Mouse (Mus musculus) limb, embryonic 11.5 days (tissue): Measurements from ENCODE around the gene Ctu2. TPM values are rescaled to one million over a fixed set of nuclear protein-coding genes. Genes with fewer than 3 reads are reported as not detected.
A peak's percentile ranks its signal among the peaks of the same experiment; 100 is the strongest.

Experiments used
- ATAC-seq: fragments of 200-750 bp; cut with Nextera tagmentation; 2 replicates; pipeline ENCODE4 v1.8.0; 2017; ENCODE audit warnings: low read depth; ENCODE audit not compliant: insufficient number of reproducible peaks, low FRiP score, low TSS enrichment
- DNase-seq: peaks from one replicate; pipeline ENCODE4 v3.0.0-alpha.2; 2015; ENCODE audit warnings: low spot score
- H3K27ac ChIP-seq: fragments of 300-500 bp; sonication (generic); replicated peaks from 2 replicates; pipeline ENCODE4 v1.5.1; 2014; ENCODE audit warnings: low read depth, mild to moderate bottlenecking, low read length
- H3K27me3 ChIP-seq: fragments of 300-500 bp; sonication (generic); 2 replicates; pipeline ENCODE4 v1.6.1; 2014; ENCODE audit warnings: mild to moderate bottlenecking, low read length, mixed read lengths; ENCODE audit not compliant: control insufficient read depth, insufficient read depth
- H3K36me3 ChIP-seq: fragments of 300-500 bp; sonication (generic); 2 replicates; pipeline ENCODE4 v1.6.1; 2014; ENCODE audit warnings: mild to moderate bottlenecking, low read length, moderate library complexity, mixed read lengths; ENCODE audit not compliant: control insufficient read depth, insufficient read depth
- H3K4me1 ChIP-seq: fragments of 300-500 bp; sonication (generic); 2 replicates; pipeline ENCODE4 v1.6.1; 2014; ENCODE audit warnings: low read length, mixed read lengths; ENCODE audit not compliant: control insufficient read depth, insufficient read depth
- H3K4me2 ChIP-seq: fragments of 300-500 bp; sonication (generic); 2 replicates; pipeline ENCODE4 v1.6.1; 2014; ENCODE audit warnings: low read depth, mild to moderate bottlenecking, moderate library complexity; ENCODE audit not compliant: severe bottlenecking
- H3K4me3 ChIP-seq: fragments of 300-500 bp; sonication (generic); 2 replicates; pipeline ENCODE4 v1.5.1; 2014; ENCODE audit warnings: low read depth, low read length
- H3K9ac ChIP-seq: fragments of 300-500 bp; sonication (generic); 2 replicates; pipeline ENCODE4 v1.6.1; 2014; ENCODE audit warnings: mild to moderate bottlenecking, low read length
- H3K9me3 ChIP-seq: fragments of 300-500 bp; sonication (generic); 2 replicates; pipeline ENCODE4 v1.6.1; 2016; ENCODE audit warnings: low read length; ENCODE audit not compliant: control insufficient read depth
- WGBS: fragments of 180-500 bp; shearing (Covaris S2); extraction: QIAGEN DNeasy Blood & Tissue Kit; methylation state at CpG from one replicate; pipeline ENCODE4 v1.1.7; 2014; 5-methylcytosine and 5-hydroxymethylcytosine counted together
- polyA plus RNA-seq: library from polyadenylated mRNA; unstranded; fragments of >200 nt; fragmentation: Nextera tagmentation; extraction: Ambion mirVana; gene quantifications from 2 replicates; pipeline ENCODE4 v1.2.1, GENCODE M21; 2014

The Ctu2 gene
- polyA plus RNA-seq, 1 experiment from 2014 or later = 81.3 TPM

DNA sequence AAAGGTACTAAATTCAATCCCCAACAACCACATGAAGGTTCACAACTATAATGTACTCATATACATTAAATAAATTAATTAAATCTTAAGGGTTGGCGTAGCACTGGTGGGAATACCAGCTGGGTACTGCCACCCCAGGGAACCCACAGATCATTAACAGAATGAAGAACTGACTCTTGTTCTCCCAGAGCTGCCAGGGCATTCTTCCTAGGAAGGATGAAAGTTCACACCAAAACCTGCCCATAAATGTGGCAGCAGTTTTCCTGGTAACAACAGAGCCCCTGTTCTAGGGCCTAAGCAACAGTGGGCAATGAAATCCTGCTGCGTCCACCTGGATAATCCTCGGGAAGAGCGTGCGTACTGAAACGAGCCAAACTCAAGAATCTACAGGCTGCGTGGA, 33.6 kb upstream of the Ctu2 start:
- H3K9me3 ChIP-seq = no peaks in the 10 kb centered on the region
- WGBS = 20% methylated on average over 7 of the region's 7 CpGs

GRCm38 (mm10) chr8:122442781-122443180, 33.2 kb upstream of the Ctu2 start:
- Histone ChIP-seq H3K36me3 (peaks cover 4% of the 10 kb centered on the region), H3K4me1 (peaks cover 5% of the 10 kb centered on the region; the same call in 1 of the 2 replicates), H3K4me2 (peak overlapping the region; percentile 68), H3K27me3 (0 out of 2 replicates have a peak, but pooled peaks cover 2% of the 10 kb centered on the region), H3K4me3 (peak overlapping the region; percentile 50), H3K9me3 (no peaks in the 10 kb centered on the region), H3K9ac (peak overlapping the region; percentile 32), H3K27ac (peak overlapping the region; percentile 23; the same call in 1 of the 2 replicates)
- no peak for ATAC-seq
- no peak for DNase-seq
- WGBS = 0% methylated on average over 12 of the region's 12 CpGs

More for the DNA sequence above, 33.6 kb upstream of the Ctu2 start:
- ATAC-seq (no peak), DNase-seq (no peak)
- Histone ChIP-seq H3K4me3 (peak overlapping the region; percentile 50), H3K27ac (no peak overlapping the region), H3K4me1 (peaks cover 5% of the 10 kb centered on the region; the same call in 1 of the 2 replicates), H3K9ac (peak overlapping the region; percentile 32), H3K27me3 (0 out of 2 replicates have a peak, but pooled peaks cover 2% of the 10 kb centered on the region), H3K4me2 (peak overlapping the region; percentile 68), H3K36me3 (peaks cover 4% of the 10 kb centered on the region)

GRCm38 (mm10) chr8:122443262-122444006, 32.5 kb upstream of the Ctu2 start, which contains the start of gene Mvd:
Gene Mvd, minus strand, starts transcription at chr8:122443422.
- Histone ChIP-seq H3K4me2 (peak within 1 kb of the TSS; percentile 68), H3K9ac (peak within 1 kb of the TSS; percentile 83), H3K27me3 (0 out of 2 replicates have a peak, but pooled peaks cover 2% of the 10 kb centered on the region), H3K9me3 (no peaks in the 10 kb centered on the region), H3K36me3 (peaks cover 1% of the 10 kb centered on the region), H3K4me3 (peak within 1 kb of the TSS; percentile 50), H3K4me1 (peaks cover 3% of the 10 kb centered on the region; the same call in 1 of the 2 replicates), H3K27ac (peak within 1 kb of the TSS; percentile 82)
- WGBS = under 1% methylated on average over 47 of the region's 47 CpGs
- peak; percentile 98 for ATAC-seq
- peak; percentile 99 for DNase-seq

GRCm38 (mm10) chr8:122444058-122444748, 31.7 kb upstream of the Ctu2 start:
- 39% methylated on average over 19 of the region's 19 CpGs for WGBS
- ATAC-seq = no peak
- peak overlapping the region; percentile 50 for H3K4me3 ChIP-seq

GRCm38 (mm10) chr8:122445203-122445602, 30.7 kb upstream of the Ctu2 start:
- ATAC-seq = no peak
- 68% methylated on average over 3 of the region's 3 CpGs for WGBS
- DNase-seq = no peak
- H3K9me3 ChIP-seq = no peaks in the 10 kb centered on the region
- peaks cover 3% of the 10 kb centered on the region; the same call in 1 of the 2 replicates for H3K4me1 ChIP-seq
- no peak overlapping the region for H3K27ac ChIP-seq
- H3K4me3 ChIP-seq = no peak overlapping the region
- no peak overlapping the region for H3K9ac ChIP-seq
- H3K4me2 ChIP-seq = no peak overlapping the region
- H3K27me3 ChIP-seq = 0 out of 2 replicates have a peak, but pooled peaks cover 2% of the 10 kb centered on the region
- no peaks in the 10 kb centered on the region for H3K36me3 ChIP-seq

More at GRCm38 (mm10) chr8:122444058-122444748, 31.7 kb upstream of the Ctu2 start:
- Histone ChIP-seq H3K4me2 (peak overlapping the region; percentile 68), H3K36me3 (no peaks in the 10 kb centered on the region), H3K9me3 (no peaks in the 10 kb centered on the region), H3K27me3 (0 out of 2 replicates have a peak, but pooled peaks cover 2% of the 10 kb centered on the region), H3K4me1 (peaks cover 3% of the 10 kb centered on the region; the same call in 1 of the 2 replicates), H3K27ac (peak overlapping the region; percentile 82), H3K9ac (peak overlapping the region; percentile 83)
- DNase-seq = peak; percentile 62

- no peak overlapping the region for H3K4me2 ChIP-seq
- H3K27me3 ChIP-seq = no peaks in the 10 kb centered on the region
- ATAC-seq (no peak), DNase-seq (no peak)
- H3K27ac ChIP-seq = no peak overlapping the region
- H3K4me3 ChIP-seq = no peak overlapping the region
- 74% methylated on average over 7 of the region's 7 CpGs for WGBS
- no peak overlapping the region for H3K9ac ChIP-seq
- no peaks in the 10 kb centered on the region for H3K36me3 ChIP-seq
- H3K9me3 ChIP-seq = no peaks in the 10 kb centered on the region
- no peaks in the 10 kb centered on the region for H3K4me1 ChIP-seq
Observed at GRCm38 (mm10) chr8:122451161-122451703, 24.7 kb upstream of the Ctu2 start.

- Histone ChIP-seq H3K9me3 (no peaks in the 10 kb centered on the region), H3K4me1 (no peaks in the 10 kb centered on the region), H3K27ac (no peak overlapping the region), H3K9ac (no peak overlapping the region), H3K36me3 (no peaks in the 10 kb centered on the region), H3K4me2 (no peak overlapping the region), H3K27me3 (no peaks in the 10 kb centered on the region), H3K4me3 (no peak overlapping the region)
- 81% methylated on average over 10 of the region's 10 CpGs for WGBS
- no peak for DNase-seq
- no peak for ATAC-seq
Observed at GRCm38 (mm10) chr8:122452154-122452553, 23.8 kb upstream of the Ctu2 start.

- peaks cover 2% of the 10 kb centered on the region for H3K27me3 ChIP-seq
- H3K9ac ChIP-seq = no peak overlapping the region
- H3K9me3 ChIP-seq = no peaks in the 10 kb centered on the region
- no peak overlapping the region for H3K4me3 ChIP-seq
- 89% methylated on average over 6 of the region's 6 CpGs for WGBS
- ATAC-seq = no peak
- no peak overlapping the region for H3K4me2 ChIP-seq
- no peaks in the 10 kb centered on the region for H3K4me1 ChIP-seq
- no peak for DNase-seq
- no peaks in the 10 kb centered on the region for H3K36me3 ChIP-seq
- no peak overlapping the region for H3K27ac ChIP-seq
Observed at GRCm38 (mm10) chr8:122454409-122454808, 21.5 kb upstream of the Ctu2 start.
